Mouse (Mus musculus): ENCODE measurements around the gene Nek1. TPM values are rescaled to one million over a fixed set of nuclear protein-coding genes. Genes with fewer than 3 reads are reported as not detected.

Gene Nek1
- total RNA-seq, 1 experiment from 2014 or later = 6.8 TPM

DNA sequence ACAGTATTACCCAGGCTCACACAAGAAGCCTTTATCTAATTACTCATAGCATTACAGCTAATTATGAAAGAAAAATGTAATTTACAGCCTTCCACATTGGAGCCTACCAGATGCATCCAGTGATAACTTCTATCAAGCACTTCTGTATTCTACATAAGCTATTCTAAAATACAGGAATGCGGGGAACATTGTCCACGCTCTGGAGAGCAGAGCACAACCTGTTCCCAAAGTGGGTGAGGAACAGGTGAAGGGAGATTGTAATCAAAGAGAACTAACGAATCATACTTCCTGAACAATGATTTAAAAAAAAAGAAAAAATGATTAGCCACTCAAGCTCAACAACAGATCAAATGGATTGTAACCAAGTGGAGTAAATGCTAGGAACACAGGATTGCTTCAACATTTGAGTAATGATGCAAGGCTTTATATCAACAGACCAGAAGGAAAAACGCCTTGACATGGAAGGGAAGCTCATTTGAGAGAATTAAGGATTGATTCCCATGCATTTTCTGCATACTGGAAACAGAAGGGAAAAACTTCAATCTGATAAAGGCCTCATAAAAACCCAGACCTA, 139.7 kb downstream of the Nek1 start:
- no peak for ATAC-seq (replicated peaks; ENCODE audit: insufficient number of reproducible peaks, low FRiP score, low TSS enrichment, poor library complexity, severe bottlenecking)

- no peak for ATAC-seq (replicated peaks; ENCODE audit: insufficient number of reproducible peaks, low FRiP score, low TSS enrichment, poor library complexity, severe bottlenecking)
Measured at GRCm38 (mm10) chr8:61141869-61142268, 148.9 kb downstream of the Nek1 start.

DNA sequence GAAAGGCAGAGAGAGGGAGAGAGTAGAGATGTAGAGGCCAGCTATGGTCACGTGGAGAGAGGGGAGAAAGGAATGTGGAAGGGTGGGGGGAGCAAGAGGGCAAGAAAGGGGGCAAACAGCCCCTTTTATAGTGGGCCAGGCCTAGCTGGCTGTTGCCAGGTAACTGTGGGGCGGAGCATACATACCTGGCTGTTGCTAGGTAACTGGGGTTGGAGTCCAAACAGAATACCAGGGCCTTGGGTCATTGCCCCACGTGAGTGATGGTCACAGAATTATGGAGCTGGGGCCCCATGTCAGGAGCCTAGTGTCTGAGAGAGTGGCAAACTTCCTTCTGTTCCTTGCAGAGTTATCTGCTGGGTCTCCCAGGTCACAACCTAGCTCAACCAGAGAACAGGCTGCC, 149.3 kb downstream of the Nek1 start:
- no peak for ATAC-seq (replicated peaks; ENCODE audit: insufficient number of reproducible peaks, low FRiP score, low TSS enrichment, poor library complexity, severe bottlenecking)

DNA sequence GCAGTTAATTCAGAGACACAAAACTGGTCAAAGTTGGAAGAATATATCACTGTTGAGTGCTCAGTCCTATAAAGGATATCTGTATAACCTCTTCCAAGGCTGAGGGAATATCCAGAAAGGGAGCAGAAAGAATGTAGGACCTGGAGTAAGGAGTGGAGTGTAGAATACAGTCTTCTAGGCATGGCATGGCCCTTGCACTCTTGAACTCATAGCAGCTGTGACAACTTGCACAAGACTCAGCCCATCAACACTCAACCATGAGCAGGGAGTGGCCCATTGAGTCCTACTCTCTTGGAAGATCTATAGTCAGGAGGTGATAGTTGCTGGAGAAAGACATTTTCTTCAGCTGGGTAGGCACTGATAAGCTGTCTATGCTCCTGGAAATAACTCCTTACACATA, 149.8 kb downstream of the Nek1 start:
- ATAC-seq (replicated peaks; ENCODE audit: insufficient number of reproducible peaks, low FRiP score, low TSS enrichment, poor library complexity, severe bottlenecking) = no peak

DNA sequence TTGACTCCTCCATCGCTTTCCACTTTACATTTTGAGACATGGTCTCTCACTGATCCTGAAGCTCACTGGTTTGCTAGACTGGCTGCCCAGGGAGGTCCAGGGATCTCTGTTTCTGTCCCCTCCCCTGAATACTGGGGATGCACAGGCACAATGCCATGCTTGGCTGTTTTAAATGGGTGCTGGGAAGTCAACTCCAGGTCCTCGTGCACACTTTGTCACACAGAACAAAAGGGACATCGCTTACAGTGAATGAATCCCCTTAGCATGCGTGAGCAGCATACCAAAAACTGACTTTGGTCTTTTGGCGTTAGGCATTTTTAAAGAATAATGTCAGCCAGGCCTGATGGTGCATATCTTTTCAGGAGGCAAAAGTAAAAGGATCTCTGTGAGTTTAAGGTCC, 155.7 kb downstream of the Nek1 start:
- ATAC-seq (replicated peaks; ENCODE audit: insufficient number of reproducible peaks, low FRiP score, low TSS enrichment, poor library complexity, severe bottlenecking) = no peak

DNA sequence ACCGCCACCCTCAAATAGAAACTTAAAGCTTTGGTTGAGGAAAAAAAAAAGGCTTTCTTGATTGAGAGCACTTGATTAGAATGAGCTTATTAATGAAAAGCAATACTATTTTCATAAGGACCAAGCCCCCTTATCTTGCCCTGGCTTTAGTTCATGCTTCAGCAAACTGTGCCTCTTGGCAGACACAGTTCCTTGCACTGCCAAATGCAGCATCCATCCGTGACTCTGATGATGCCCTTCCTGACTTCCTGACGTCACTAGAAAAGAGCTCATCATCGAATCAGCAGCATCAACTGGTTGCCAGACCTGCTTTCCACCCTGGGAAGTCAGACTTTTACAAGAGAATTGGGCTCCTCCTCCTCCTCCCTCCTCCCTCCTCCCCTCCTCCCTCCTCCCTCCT, 157.6 kb downstream of the Nek1 start:
- ATAC-seq (replicated peaks; ENCODE audit: insufficient number of reproducible peaks, low FRiP score, low TSS enrichment, poor library complexity, severe bottlenecking) = no peak

DNA sequence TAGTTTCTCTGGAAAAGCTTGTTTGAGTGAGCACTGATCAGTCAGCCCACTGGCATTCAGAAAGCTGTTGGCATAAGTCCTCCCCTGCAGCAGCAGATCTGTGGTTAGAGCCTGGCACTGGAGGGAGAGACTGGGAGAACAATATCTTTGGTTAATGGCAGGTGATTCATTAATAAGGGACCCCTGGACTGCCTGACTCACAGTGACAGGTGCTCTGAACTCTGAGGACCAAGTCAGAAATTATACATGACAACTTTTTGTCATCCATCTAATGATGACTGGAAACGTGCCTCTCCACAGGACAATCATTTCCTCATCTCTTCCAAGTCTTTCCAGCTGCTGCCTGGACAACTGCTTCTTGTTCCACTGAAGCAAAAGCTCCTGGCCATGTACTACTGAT, 163.4 kb downstream of the Nek1 start:
- no peak for ATAC-seq (replicated peaks; ENCODE audit: insufficient number of reproducible peaks, low FRiP score, low TSS enrichment, poor library complexity, severe bottlenecking)

- no peak for ATAC-seq (replicated peaks; ENCODE audit: insufficient number of reproducible peaks, low FRiP score, low TSS enrichment, poor library complexity, severe bottlenecking)
Measured at GRCm38 (mm10) chr8:61158540-61158939, 165.5 kb downstream of the Nek1 start.

- ATAC-seq (replicated peaks; ENCODE audit: insufficient number of reproducible peaks, low FRiP score, low TSS enrichment, poor library complexity, severe bottlenecking) = no peak
Measured at GRCm38 (mm10) chr8:61161461-61162185, 168.6 kb downstream of the Nek1 start.

GRCm38 (mm10) chr8:61162186-61162566, 169.2 kb downstream of the Nek1 start:
- ATAC-seq (replicated peaks; ENCODE audit: insufficient number of reproducible peaks, low FRiP score, low TSS enrichment, poor library complexity, severe bottlenecking) = no peak

DNA sequence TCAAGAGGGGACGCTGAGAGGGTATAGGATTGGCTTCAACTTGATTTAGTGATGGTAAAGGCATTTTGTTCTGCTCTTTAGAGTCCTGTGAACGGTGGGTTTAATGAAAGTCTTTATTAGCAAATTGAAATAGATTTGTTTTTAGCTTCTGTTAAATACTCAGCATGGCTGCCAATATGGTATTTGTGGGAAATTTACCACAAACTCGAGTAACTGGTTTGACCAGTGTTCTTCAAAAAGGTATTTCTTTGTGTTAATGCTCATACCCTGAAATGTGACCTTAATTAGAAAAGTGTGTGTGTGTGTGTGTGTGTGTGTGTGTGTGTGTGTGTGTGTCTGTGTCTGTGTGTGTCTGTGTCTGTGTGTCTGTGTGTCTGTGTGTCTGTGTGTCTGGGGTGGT, 178.6 kb downstream of the Nek1 start:
- no peak for ATAC-seq (replicated peaks; ENCODE audit: insufficient number of reproducible peaks, low FRiP score, low TSS enrichment, poor library complexity, severe bottlenecking)

- ATAC-seq (replicated peaks; ENCODE audit: insufficient number of reproducible peaks, low FRiP score, low TSS enrichment, poor library complexity, severe bottlenecking) = no peak
Measured at GRCm38 (mm10) chr8:61173921-61174492, 181.0 kb downstream of the Nek1 start.

GRCm38 (mm10) chr8:61175876-61176275, 182.9 kb downstream of the Nek1 start:
- no peak for ATAC-seq (replicated peaks; ENCODE audit: insufficient number of reproducible peaks, low FRiP score, low TSS enrichment, poor library complexity, severe bottlenecking)

GRCm38 (mm10) chr8:61177680-61178593, 184.9 kb downstream of the Nek1 start:
- ATAC-seq (replicated peaks; ENCODE audit: insufficient number of reproducible peaks, low FRiP score, low TSS enrichment, poor library complexity, severe bottlenecking) = no peak

DNA sequence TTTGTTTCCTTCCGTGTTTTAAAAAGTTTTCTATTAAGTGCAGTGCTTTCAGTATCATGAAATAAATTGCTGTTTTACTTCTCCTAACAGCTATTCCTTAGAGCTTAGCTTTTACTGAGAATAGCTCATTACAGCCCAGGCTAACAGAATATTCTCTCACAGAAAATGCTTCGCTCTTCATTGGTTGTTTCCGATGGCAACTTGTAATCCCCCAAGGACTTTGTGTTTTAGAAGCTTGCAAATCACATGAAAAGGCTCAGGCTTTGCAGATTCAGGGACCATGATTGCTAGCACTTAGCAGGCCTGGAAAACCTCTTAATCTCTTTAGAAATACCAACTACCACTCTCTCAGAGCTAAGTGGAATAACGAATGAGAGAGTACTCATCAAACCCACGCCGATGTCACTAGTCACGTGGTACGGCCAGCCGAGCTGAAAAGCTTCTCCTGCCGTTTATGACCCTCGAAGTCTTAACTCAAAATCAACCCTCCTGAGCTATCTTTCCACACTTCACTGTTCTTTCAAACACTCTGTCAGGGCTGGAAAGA, 185.7 kb downstream of the Nek1 start:
- no peak for ATAC-seq (replicated peaks; ENCODE audit: insufficient number of reproducible peaks, low FRiP score, low TSS enrichment, poor library complexity, severe bottlenecking)

Measured in monocyte, adult 5-6 weeks (primary cell).